In genomic region chr7:35556205-35556603, GRCm38 (mm10) we compare ENCODE assay signal across 8 mouse cellular contexts. TPM values are rescaled to one million over a fixed set of nuclear protein-coding genes. Genes with fewer than 3 reads are reported as not detected.
DNase-seq lines count a peak whose midpoint lies in the region; ATAC-seq lines count a peak whose summit lies in the region.

Nudt19 (minus strand) TSS chr7:35556304.

- WGBS in lung, embryonic 15.5 days, result 54% methylated on average over 4 of the region's 4 CpGs
- 70% methylated on average over 4 of the region's 4 CpGs for WGBS in embryonic facial prominence, embryonic 13.5 days
- 62% methylated on average over 4 of the region's 4 CpGs for WGBS in heart, embryonic 15.5 days
- WGBS in neural tube, embryonic 13.5 days, result 73% methylated on average over 4 of the region's 4 CpGs

- DNase-seq in lung, postnatal 14 days, result no peak
- DNase-seq in left cerebral cortex, postnatal 36 days (ENCODE audit: low spot score in 2 of 2), result no peak
- DNase-seq in B cell, adult 2 months, result no peak
- DNase-seq in Muller cell, postnatal 12 days (ENCODE audit: inconsistent ontology term), result no peak

- H3K9ac ChIP-seq in lung, embryonic 15.5 days, result peak within 1 kb of the TSS; percentile 85
- H3K9ac ChIP-seq in embryonic facial prominence, embryonic 13.5 days, result peak within 1 kb of the TSS; percentile 93
- H3K9ac ChIP-seq in heart, embryonic 15.5 days, result peak within 1 kb of the TSS; percentile 86
- H3K9ac ChIP-seq in neural tube, embryonic 13.5 days, result peak within 1 kb of the TSS; percentile 94

- peaks cover under 1% of the 10 kb centered on the region; the same call in 1 of the 2 replicates for H3K36me3 ChIP-seq in lung, embryonic 15.5 days
- peaks cover 3% of the 10 kb centered on the region for H3K36me3 ChIP-seq in embryonic facial prominence, embryonic 13.5 days
- H3K36me3 ChIP-seq in heart, embryonic 15.5 days, result peaks cover 6% of the 10 kb centered on the region; the same call in 1 of the 2 replicates
- peaks cover 3% of the 10 kb centered on the region; the same call in 1 of the 2 replicates for H3K36me3 ChIP-seq in neural tube, embryonic 13.5 days

- intact Hi-C loops in left cerebral cortex, postnatal 36 days (cut with DNase I), result loop anchor here (10.0 kb wide), 1 partner anchor 221 kb away; the partner anchor contains the start of gene Rhpn2

- no peaks in the 10 kb centered on the region for H3K9me3 ChIP-seq in lung, embryonic 15.5 days
- no peaks in the 10 kb centered on the region for H3K9me3 ChIP-seq in embryonic facial prominence, embryonic 13.5 days
- H3K9me3 ChIP-seq in heart, embryonic 15.5 days (replicated peaks), result no peaks in the 10 kb centered on the region
- H3K9me3 ChIP-seq in neural tube, embryonic 13.5 days, result no peaks in the 10 kb centered on the region

- H3K27ac ChIP-seq in lung, embryonic 15.5 days, result peak within 1 kb of the TSS; percentile 97
- H3K27ac ChIP-seq in embryonic facial prominence, embryonic 13.5 days, result peak within 1 kb of the TSS; percentile 93
- peak within 1 kb of the TSS; percentile 98 for H3K27ac ChIP-seq in heart, embryonic 15.5 days
- H3K27ac ChIP-seq in neural tube, embryonic 13.5 days (replicated peaks), result peak within 1 kb of the TSS; percentile 96

- peak within 1 kb of the TSS; percentile 88 for H3K4me2 ChIP-seq in lung, embryonic 15.5 days
- H3K4me2 ChIP-seq in embryonic facial prominence, embryonic 13.5 days, result peak within 1 kb of the TSS; percentile 89
- H3K4me2 ChIP-seq in heart, embryonic 15.5 days, result peak within 1 kb of the TSS; percentile 97
- H3K4me2 ChIP-seq in neural tube, embryonic 13.5 days, result peak within 1 kb of the TSS; percentile 93

- H3K4me1 ChIP-seq in lung, embryonic 15.5 days, result peaks cover 18% of the 10 kb centered on the region
- H3K4me1 ChIP-seq in embryonic facial prominence, embryonic 13.5 days, result peaks cover 21% of the 10 kb centered on the region
- peaks cover 15% of the 10 kb centered on the region; the same call in 1 of the 2 replicates for H3K4me1 ChIP-seq in heart, embryonic 15.5 days (replicated peaks)
- peaks cover 16% of the 10 kb centered on the region for H3K4me1 ChIP-seq in neural tube, embryonic 13.5 days (replicated peaks)

- ATAC-seq in lung, embryonic 15.5 days (ENCODE audit: borderline replicate concordance, extremely low read depth, low FRiP score, low TSS enrichment), result no peak
- no peak for ATAC-seq in embryonic facial prominence, embryonic 13.5 days (ENCODE audit: insufficient number of reproducible peaks, insufficient read depth, low FRiP score, low TSS enrichment, low read depth)
- no peak for ATAC-seq in heart, embryonic 15.5 days (replicated peaks; ENCODE audit: insufficient number of reproducible peaks, insufficient read depth, low FRiP score, low read depth)
- no peak for ATAC-seq in neural tube, embryonic 13.5 days (ENCODE audit: low read depth)

- H3K27me3 ChIP-seq in lung, embryonic 15.5 days, result no peaks in the 10 kb centered on the region
- no peaks in the 10 kb centered on the region for H3K27me3 ChIP-seq in embryonic facial prominence, embryonic 13.5 days
- H3K27me3 ChIP-seq in heart, embryonic 15.5 days, result no peaks in the 10 kb centered on the region
- H3K27me3 ChIP-seq in neural tube, embryonic 13.5 days, result no peaks in the 10 kb centered on the region

- H3K4me3 ChIP-seq in lung, embryonic 15.5 days, result peak within 1 kb of the TSS; percentile 60
- H3K4me3 ChIP-seq in embryonic facial prominence, embryonic 13.5 days, result peak within 1 kb of the TSS; percentile 76
- peak within 1 kb of the TSS; percentile 86 for H3K4me3 ChIP-seq in heart, embryonic 15.5 days
- H3K4me3 ChIP-seq in neural tube, embryonic 13.5 days, result peak within 1 kb of the TSS; percentile 74

RNA-seq across cellular contexts. Expression of gene Nudt19, which starts in this region (rescaled TPM):
- polyA plus RNA-seq in lung, embryonic 15.5 days (2015; fragmentation: Nextera tagmentation; extraction: Ambion mirVana), result 50.1 and 52.7 TPM in 2 replicates
- polyA plus RNA-seq in embryonic facial prominence, embryonic 13.5 days (2015; fragmentation: Nextera tagmentation; extraction: Ambion mirVana), result 57.4 and 61.9 TPM in 2 replicates
- 109 and 115 TPM in 2 replicates for polyA plus RNA-seq in heart, embryonic 15.5 days (2015; fragmentation: Nextera tagmentation; extraction: Ambion mirVana)
- 10 to 100 TPM; 58.8 to 77.6 TPM for total RNA-seq in left cerebral cortex, postnatal 36 days (2021)
- polyA plus RNA-seq in neural tube, embryonic 13.5 days (2015; fragmentation: Nextera tagmentation; extraction: Ambion mirVana), result 81.4 and 86.7 TPM in 2 replicates
